Mouse (Mus musculus) lung, postnatal 4 days (tissue): Measurements from ENCODE around the gene Hoxd12.

Source experiments
- DNase-seq, 2 experiments: peaks; one replicate each; pipeline ENCODE4 v3.0.0; 2021

Hoxd12 gene

DNA sequence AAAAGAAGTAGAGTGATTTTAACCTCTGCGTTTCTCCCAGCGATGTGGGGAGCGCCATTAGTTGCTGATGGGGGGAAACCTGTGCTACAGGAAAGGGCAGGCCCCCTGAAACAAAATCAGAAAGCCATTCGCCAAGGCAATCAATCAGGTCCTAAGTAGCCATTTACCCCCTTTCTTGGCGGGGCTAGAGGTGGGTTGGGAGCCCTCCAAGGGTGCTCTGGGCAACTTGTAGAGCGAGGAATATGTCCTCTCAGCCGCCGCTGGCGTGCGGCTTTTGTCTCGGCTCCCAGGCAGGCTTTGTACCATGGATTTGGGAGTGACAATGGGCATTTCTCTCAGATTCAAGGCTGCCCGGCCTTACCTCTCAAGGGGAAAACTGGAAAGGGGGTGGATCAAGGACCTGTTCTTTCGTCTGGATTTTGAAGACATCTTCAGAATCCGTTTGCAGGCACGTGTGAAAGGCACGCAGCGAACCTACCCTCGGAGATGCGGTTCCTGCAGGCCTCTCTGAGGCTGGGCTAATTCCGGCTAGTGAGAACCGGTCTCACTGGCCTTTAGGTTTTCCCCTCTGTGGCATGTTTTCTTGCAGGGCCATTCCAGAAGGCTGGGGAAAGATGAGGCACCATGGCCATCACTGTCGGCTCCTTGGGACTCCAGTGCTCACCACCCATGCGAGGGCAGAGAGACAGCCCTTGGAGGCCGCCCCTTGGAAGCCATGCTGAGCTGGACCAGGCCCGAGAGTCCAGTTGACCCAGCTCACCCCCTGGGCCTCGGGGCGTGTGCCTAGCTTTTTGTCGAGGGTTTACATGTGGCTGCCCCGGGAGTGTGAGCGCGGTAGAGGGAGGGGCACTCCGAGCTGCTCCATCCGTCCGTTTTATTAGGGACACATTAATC is 21.9 kb downstream of the Hoxd12 start:
- no peak for DNase-seq

DNA sequence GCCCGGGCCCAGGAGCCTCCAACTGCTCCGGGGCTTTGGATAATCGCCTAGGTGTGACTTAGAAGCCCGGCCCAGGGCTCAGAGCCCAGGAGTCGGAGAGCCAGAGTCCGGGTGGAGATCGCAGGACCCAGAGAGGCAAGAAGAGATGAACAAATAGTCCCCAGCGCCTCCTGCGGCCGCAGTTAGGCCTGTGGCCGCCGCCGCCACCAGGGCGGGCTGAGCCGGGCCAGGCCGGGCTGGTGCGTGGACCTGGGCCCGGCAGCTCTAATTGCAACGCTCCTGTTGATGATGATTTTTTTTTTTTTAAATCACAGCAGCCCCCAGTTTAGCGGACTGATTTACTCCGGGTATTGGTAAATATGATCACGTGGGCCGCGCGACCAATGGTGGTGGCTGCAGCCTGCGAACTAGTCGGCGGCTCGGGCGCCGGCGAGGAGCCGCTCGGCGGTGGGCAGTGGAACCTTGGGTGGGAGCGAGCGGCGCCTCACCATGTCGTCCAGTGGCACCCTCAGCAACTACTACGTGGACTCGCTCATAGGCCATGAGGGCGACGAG is 22.8 kb downstream of the Hoxd12 start, which contains the start of gene Hoxd9:
Gene Hoxd9 (plus strand): TSS at position 161 of the 555 bp plus-strand sequence.
- peak in 1 of 2 experiments; percentile 37 for DNase-seq

DNA sequence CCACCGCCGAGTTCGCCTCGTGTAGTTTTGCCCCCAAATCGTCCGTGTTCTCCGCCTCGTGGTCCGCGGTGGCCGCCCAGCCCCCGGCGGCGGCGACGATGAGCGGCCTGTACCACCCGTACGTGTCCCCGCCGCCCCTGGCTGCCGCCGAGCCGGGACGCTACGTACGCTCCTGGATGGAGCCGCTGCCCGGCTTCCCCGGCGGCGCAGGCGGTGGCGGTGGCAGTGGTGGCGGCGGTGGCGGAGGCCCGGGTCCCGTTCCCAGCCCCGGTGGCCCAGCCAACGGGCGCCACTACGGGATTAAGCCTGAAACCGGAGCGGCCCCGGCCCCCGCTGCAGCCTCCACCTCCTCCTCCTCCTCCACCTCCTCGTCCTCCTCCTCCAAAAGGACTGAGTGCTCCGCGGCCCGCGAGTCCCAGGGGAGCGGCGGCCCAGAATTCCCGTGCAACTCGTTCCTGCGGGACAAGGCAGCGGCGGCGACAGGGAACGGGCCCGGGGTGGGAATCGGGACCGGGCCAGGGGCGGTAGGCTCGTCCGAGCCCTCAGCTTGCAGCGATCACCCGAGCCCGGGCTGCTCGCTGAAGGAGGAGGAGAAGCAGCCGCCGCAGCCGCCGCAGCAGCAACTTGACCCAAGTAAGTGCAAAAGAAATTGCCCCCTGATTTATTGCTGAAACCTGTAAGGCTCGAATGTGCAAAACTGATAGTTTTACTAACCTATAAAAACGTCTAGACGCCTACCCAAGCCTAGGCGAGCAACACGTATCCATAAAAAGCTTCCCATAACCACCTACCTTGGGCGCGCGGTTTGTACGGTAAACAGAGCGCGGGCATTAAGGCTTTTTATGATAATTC is 23.6 kb downstream of the Hoxd12 start:
- peak in 1 of 2 experiments; percentile 28 for DNase-seq

GRCm38 (mm10) chr2:74699053-74699430 is 24.2 kb downstream of the Hoxd12 start:
- no peak for DNase-seq

DNA sequence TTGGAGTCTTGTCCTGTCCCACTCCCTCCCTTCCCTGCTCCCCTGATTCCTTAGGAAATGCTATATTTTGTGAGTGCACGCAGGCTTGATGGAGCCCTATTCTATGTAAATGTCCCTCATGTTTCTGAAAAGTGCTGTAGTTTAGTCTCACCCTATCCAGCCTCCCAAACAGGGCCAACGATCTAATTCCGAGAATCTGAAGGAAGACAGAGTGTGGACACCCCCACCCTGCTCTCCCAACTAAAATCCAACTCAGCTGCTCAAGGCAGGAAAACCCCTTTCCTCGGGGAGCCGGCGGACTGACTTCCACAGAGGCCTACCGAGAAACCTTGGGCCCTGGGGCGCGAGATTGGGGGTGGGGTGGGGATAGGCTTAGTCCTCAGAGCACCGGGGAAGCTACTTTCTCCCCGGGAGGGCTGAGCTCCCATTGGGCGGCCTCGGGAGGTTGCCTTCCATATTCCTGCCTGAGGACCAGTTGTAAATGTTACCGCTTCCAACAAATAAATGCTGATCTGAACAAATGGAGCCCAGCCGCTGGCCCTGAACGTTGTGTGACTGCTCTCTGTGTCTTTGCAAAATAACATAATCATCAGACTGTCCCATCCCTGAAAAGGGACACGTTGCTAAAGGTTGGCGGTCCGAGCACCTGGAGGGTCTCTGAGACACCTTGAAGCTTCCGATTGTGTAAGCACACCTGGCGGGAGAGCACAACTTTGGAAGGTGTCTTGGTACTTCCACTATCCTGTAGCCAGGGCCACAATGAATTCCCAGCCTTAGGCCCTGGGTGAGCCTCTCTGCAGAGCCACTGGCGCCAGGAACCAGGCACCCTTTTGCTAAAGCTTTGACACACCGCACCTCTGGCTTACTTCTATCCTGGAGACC is 25.1 kb downstream of the Hoxd12 start:
- no peak for DNase-seq

GRCm38 (mm10) chr2:74700546-74701112 is 25.8 kb downstream of the Hoxd12 start:
- DNase-seq = no peak

GRCm38 (mm10) chr2:74701949-74702819 is 27.4 kb downstream of the Hoxd12 start:
- peak; percentile 58 to 82 for DNase-seq

DNA sequence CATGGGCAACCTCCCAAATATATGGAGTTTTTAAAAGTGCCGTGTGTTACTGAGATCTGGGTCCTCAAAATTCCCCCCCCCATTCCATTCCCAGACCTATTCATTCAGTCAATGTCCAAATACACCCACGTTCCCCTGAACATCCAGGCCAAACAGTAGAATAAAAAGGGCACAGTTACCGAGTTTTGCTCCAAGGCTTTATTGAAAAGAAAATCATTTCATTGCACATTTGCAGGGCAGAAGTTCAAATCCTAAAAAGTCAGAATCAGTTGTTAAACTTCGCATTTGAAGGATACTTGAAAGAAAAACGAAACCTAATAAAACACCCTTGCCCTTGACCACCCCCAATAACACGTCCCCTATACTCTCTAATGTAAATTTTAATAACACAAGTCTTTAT is 28.0 kb downstream of the Hoxd12 start:
- DNase-seq = no peak

- no peak for DNase-seq
These were observed 28.5 kb downstream of the Hoxd12 start for GRCm38 (mm10) chr2:74703317-74703716.

DNA sequence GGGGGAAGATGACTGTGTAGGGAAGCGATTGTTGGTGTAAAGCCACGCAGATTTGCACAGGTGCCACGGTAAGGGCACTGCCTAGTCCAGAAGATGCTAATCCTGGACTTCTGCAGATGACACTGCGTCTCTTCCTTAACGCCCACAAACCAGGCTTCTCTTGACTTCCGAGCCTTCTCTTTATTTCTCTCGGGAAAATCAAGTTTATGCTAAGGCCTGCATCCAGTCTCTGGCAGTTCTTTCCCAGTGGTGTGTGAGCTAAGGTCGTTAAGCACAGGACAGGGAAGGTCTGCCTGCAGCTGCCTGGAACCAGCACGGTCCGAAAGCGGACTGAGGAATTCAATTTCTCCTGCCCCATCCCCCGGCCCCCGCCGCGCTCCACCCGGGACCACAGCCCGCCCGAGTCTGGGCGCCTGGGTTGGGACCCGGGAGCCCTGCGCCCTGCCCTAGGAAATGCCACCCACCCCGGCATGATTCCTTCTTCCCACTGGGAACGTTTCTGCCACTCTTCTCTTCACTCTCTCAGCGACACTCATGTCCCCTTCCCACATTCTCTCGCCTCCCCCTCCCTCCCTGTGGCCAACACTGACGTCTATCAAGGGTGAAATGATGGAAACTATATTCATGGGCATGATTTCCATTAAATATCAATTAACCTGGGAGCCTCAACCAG is 29.0 kb downstream of the Hoxd12 start:
- no peak for DNase-seq

DNA sequence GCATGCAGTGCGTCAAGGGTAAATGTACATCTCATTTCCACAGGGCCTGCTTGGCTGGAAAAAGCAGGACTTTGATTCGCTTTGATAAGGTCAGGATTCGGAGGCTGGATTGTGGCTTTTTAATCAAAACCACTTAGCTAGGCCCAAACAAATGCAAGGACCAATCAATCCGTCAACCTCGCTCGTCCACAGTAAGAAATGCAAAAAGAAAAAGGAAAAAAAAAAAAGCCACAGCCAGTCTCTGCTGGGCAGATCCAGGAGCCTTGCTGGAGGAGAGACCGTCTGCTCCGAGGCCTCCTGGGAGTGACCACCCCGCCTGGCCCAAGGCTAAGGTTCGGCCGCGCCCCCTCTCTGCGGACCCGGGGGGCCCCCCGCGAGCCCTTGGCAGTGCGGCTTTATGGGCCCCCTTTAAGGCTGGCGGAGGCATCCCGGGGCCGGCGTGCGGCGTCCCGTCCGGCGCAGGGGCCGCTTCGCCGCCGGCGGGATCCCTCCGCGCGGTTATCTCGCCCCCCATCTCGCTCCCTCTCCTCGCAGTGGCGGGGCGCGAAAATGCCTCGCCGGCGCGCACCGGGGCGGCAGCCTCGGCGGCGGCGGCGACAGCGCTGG is 29.7 kb downstream of the Hoxd12 start, which contains the start of gene Hoxd8:
Gene Hoxd8 (plus strand): TSS at position 223 of the 606 bp plus-strand sequence.
- DNase-seq = no peak

- peak in 1 of 2 experiments; percentile 50 for DNase-seq
These were observed 30.2 kb downstream of the Hoxd12 start for GRCm38 (mm10) chr2:74704999-74705466.

- peak in 1 of 2 experiments; percentile 27 for DNase-seq
These were observed 30.8 kb downstream of the Hoxd12 start for GRCm38 (mm10) chr2:74705467-74706089.

GRCm38 (mm10) chr2:74706393-74706960 is 31.7 kb downstream of the Hoxd12 start:
- no peak for DNase-seq

DNA sequence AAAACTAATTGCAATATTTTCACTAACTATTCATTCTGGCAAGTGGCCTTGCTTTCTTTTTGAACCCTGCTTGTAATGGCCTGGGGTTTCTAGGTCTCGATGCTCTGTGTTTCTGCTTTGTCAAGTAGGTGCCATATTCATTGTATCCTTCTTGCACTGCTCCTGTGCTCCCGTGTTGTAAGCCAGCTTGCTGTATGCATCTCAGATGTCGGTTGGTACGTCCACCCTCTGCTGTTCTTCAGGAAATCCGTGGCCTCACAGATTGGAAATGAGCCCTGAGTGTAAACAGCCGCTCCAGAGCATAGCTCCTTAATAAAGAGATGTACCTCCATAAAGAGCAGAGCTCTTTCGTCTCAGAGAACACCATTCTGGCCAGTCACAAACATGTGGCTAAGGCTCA is 32.8 kb downstream of the Hoxd12 start:
- DNase-seq = no peak

DNA sequence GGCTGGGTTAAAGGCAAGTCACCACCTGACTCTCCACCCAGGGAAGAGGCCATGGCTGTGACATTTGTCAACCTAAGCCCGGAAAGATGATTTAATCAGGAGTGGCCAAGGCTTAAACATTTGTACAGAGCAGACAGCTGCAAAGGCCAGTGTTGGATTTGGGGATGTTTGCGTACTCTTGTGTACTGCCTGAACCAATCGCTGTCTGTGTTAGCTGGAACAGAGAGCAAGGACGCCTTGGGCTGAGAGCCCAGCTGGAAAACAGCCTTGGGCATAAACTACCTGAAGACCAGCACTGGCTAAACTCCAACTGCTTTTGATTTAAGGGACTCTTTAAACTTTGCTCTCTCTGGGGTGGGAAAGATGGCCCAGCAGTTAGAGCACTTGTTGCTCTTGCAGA is 33.9 kb downstream of the Hoxd12 start:
- no peak for DNase-seq

DNA sequence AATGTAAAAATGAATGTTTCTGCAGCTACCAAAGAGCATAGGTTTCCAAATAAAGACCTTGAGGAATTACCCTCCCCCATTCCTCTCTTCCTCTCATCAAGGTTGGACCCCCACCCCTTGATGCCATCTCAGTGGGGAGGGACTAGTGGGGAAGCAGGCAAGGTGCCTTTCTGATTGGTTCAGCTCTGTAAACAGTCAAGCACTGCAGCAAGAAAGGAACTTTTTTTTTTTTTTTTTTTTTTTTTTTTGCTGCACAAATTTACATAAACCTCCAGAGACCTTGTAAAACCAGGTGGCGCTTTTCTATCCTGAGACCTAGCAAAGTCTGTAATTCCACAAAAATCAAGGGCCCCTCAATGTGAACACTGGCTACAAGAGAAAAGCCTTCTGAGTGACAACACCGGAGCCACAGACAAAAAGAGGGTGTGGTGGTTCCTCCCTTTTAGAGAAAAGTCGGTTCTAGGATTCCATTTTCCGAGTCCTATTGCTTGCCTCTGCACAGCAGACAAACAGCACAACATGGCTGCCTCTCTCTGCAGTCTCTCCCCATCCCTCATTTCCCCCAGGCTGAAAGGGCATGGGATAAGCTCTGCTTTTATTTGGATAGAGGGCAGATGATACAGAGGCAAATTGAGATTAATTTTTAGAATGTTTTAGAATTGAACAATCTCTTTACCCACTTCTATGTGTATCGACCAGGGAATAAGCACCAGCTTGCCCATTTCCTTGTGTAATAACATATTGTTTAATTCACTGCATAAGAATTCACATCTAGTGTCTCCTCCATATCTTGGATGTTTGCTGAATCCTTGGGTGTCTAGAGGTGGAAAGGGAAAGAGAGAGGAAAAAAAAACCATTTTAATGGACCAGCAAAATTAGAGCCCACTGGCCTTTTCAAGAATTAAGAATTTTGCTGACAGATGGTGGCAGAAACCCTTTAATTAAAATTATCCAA is 34.9 kb downstream of the Hoxd12 start:
- DNase-seq = no peak
